Mouse (Mus musculus) kidney, adult 8-10 months (tissue): ENCODE results near the gene Map4k5.

Experiments
- DNase-seq, 2 experiments: peaks; one replicate each; pipeline ENCODE4 v3.0.0; 2022

Gene Map4k5

DNA sequence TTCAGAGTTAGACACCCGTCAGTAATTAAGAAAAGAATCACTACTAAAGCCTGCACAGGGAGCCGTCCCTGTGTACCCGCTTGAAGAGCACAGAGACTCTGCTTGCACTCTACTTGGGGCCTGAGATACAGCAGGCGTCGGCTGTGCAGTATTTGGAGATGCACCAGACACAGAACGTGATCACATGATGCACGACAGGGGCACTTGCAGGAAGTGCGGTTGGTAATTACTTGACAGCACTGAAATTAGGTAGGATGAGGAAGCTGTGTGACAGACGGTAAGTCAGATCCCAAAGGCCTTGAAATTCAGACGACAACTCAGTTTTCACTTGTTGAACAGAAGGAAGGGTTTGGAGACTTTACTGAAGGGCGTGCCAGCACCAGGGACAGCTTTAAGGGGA, 54.6 kb downstream of the Map4k5 start:
- DNase-seq, result no peak

DNA sequence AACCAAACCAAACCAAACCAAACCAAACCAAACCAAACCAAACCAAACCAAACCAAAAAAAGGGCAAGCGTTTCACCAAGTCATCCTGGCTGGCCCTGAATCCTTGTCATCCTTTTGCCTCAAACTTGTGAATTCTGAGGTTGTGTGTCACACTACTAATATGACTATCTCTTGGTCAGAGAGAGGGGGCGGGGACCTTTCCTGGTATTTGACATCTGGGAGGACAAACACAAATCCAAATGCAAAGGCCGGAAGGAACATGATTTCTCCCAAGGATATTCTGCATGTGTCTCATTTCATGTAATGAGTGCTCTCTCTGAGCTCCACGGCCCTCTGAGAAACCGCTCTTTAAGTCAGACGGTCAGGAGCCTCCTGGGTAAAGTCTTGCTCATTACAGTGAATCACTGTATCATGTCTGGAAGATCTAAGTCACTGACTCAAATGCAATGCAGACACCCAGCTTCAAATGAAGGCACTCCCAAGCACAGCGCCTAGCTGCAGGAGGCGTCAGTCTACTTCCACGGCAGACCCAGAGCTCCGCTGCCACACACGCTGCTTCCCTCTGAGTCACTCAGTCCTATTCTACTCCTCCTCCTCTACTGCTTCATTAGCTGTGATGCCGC, 58.9 kb downstream of the Map4k5 start:
- no peak for DNase-seq

DNA sequence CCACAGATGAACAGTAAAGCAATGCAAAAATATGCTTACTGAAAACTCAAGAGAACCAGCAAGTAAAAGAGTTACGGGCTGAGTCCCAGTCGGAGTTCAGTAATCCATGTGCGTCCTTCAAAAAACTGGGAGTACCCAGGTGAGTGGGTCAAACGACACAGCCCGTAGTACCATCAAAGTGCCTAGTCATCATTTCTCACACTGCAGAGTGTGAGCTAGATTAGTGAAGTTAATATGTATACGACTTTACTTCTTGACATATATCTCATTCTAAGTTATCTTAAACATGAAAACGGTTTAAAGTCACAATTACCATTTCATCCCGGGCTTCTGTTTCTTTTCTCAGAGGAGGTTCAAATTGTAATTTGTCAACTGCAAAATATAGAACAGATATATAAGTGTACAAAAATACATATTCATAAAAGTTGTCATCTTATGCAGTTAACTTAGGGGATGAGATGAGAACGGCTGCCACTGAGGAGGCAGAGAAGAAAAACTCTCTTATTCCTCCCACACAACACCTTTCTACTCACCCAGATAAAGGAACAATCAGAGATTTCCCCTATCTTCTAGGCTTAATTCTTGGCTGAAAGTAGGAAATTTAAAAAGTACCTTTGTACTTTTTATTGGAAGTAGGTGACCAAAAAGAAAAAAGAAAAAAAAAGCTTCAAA, 61.6 kb downstream of the Map4k5 start:
- DNase-seq, result no peak

DNA sequence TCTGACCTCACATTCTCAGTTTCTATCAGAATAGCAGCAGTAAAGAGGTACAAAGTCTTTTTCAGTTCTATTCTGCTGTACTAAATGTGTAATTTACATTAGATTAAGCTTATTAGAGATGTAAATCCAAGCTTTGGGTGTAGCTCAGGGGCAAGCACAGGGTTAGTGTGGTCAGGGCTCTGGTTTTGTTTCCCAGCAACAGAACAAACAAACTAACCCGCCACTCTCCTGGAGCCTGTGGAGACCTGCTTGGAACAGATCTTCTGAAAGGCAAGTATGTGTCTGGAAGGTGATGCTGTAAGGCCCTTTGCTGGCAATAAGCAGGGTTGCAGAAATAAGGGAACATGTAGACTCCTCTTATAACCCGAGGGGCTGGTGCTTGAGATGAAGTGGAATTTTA, 64.8 kb downstream of the Map4k5 start:
- no peak for DNase-seq

DNA sequence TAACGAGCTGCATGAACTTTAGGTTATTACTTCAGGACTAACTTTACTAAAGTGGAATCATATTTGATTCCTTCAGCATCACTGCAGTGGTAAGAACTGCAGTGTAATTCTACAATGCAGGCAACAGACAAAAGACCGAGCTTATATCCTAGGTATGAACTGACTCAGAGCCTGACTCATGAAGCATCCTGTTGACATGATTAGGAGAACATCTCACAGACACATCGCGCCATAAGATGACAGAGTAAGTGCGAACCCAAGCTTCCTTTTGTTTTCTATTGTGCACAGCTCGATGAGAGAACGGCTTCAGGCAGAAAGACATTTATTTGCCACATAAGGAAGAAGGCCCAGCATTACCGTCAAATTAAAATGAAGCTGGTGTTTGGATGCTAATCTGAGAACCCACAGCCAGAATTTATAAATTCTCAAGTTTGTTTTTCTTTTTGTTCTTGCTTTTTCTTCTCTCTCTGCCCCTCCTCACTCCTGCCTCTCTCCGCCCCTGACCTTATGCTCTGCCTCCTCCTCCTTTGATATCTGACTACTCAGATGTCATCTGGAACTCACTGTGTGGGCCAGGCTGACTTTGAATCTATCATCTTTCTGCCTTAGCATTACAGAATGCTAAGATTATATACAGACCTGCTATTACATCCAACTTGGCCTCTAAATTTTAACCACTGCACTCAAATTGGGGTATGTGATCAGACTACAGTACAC, 68.0 kb downstream of the Map4k5 start:
- no peak for DNase-seq

DNA sequence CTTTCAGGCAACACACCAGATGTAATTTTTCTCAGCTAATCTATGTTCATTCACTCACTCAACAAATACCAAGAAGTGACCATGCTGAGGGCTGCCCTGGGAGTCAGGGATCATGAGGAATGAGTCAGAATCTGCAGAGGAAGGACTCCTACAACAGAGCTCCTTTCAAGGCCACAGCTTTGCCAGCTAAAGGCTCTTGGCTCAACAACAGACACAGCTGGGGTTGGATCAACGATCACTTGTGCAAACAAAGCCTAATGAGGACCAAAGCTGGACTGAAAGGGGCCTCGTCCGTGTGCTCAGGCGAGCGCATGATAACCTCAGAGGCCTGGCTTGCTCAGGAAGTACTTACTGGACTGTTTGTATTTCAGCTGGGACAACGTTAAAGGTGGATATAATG, 78.7 kb downstream of the Map4k5 start:
- DNase-seq, result no peak

DNA sequence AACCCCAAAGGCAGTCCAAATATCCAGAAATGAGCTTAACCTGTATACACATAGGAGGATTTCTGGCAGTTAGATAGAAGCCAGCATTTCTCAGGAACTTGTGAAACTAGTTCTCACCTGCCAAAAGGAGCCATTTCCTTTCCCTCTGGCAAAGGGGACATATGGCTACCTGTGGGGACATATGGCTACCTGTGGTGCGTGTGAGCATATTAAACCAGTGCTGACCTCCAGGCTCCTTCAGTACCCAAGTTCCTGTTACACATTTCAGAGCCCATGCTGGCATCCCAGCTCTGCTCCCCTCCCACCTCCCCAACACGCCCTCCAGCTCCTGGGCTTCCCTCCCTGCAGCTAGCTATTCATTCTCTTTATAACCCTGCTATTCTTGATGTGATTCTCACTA, 79.4 kb downstream of the Map4k5 start:
- no peak for DNase-seq

DNA sequence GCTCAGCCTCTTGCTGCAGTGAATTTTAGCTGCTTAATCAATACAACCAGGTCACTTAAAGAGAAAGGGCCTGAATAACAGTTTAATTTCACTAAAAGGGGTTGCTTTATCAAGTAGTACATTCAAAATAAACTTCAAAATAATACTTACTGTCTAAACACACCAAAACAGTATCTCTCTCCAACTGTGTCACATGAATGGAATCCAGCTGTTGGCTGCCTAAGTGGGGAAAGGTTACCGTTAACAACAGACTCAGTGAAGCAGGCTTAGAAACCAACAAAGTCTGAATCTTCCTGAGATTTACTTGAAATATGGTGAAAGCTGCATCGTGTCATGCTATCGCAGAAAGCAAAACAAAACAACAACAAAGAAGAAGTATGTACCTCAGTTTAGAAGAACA, 80.0 kb downstream of the Map4k5 start:
- DNase-seq, result no peak

DNA sequence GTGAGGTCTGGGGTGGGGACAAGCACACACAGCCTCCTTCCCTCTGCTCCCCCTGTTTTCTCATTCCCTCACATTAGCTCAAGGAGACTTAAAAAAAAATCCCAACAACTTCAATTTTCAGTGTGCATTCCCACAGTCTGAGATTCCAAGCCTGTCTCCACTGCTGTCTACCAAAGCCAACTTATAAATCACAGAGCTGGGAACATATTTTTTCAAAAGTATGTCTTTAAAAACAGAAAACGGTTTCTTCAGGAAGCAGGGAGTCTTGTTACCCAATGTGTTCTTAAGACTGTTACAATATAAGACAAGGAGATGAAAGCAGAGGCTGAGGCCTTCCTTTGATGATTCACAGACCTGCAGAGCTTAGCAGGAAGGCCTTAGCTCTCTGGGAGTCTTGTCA, 81.0 kb downstream of the Map4k5 start:
- no peak for DNase-seq

DNA sequence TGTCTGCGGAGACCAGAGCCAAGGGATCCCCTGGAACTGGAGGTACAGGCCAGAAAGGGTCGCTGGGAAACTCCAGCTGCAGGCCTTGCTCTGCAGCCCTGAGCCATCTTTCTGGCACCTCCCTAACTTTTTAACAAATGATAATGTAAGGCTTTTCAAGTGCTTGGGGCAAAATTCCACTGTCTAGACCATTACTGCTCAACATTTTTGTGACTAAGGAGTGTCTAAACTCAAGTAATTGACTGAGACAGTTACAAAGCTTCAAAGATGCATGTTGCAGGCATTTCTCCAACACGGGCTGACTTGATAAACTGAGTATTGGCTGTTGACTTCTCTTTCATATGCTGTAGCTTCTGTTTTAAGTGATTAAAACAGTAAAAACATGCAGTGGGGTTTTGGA, 83.6 kb downstream of the Map4k5 start:
- DNase-seq, result no peak

DNA sequence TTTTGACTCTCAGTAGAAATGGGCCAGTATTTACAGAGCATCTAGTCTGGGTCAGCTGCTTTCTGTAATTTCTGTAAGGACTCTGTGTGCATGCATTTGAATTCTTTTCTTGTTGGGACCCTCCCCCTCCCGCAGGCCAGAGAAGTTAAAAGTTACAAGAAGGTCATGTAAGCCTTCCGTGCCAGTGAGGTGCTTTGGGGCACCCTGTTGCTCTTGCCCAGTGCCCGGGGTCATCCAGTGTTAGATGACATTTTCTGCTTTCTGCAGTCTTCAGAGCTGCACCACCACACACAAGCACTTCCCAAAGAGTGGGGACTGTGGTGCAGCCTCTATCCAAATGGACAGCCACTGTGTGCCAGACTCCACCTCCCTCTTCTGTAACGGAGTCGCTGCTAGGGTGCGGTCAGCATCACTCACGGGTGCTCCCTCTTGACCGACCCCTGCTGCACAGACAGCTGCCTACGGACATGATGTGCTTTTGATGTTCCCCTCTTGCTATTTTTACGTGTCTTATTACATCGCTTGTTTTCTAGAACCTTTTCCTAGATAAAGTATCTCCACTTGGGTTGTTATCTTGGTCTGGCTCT, 85.5 kb downstream of the Map4k5 start:
- no peak for DNase-seq

DNA sequence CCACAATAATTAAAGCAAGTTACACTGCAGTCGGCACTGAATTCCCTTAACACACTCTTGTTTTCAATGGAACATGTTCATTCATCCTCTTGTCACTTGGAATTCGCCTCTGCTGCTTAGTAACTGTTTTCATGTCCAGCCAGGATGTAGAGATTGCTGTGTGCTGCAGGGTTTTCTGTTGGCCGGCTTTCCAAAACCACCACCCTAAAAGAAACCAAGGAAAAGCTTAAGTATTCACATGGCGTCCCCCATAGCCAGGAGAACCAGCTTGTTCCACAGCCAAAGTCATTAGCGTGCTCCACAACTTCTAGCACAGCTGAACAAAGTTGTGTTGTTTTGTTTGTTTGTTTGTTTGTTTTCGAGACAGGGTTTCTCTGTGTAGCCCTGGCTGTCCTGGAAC, 87.9 kb downstream of the Map4k5 start:
- no peak for DNase-seq

DNA sequence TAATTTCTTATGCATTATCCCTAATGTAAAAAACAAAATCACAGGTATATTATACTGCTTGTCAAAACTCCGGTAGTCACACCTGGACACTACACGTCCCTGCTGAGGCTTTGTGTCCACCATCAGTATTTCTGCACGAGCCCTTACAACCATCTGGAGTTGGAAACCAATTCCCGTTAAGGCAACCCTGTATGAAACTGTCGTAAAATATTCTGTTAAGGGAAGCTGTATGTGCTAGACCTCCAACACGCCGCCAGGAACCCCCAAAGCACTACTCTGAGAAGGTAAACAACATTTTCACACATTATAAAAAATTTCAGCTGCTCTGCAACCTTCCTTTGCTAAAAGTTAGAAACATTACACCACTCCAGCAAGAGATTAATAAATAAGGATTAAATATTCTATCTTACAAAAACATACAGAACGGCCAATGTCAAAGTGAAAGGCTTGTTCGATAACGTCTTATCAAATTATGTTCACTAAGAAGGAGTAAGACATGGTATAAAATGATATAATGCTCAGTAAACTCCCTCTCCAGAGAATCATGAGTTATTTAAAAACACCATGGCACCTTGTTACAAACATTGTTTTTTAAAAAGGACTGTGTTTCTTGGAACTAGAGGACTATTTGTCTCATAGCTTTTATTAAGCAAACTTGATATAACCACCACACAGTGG, 88.5 kb downstream of the Map4k5 start:
- no peak for DNase-seq

DNA sequence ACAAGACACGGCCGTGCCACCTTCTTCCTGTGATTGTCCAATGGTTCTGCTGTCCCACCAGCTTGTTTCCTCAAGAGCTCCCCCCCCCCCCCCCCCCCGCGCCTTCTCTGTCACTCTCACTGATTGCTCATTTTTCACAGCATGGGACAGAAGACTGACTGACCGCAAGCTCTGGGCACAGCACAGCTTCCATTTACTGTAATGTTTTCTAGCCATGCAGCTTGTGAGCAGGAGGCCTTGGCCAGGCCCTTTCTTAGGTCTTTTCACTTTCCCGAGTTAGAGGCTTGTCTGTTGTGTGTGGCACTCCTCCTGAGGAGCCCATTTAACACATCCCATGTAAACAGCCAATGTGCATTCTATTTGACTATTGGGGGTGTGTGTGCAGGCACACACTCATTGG, 89.8 kb downstream of the Map4k5 start:
- DNase-seq, result no peak

DNA sequence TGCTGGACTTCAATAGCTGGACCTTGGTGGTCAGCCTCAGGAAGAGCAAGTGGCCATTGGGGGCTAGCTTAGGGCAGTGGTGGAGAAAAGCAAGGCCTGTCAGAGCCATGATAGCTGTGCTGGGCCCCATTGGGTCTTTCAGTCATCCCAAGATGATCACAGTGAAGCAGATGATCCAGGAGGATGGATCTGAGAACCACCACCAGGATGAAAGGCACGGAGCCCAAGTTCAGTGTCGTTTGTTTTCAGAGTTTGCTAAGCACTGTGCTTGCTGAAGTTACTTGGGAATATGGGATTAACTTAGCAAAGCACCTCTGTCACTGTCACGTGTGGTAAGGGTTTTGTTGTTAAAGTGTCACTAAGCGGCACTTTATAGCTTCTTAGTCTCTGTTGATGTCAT, 92.4 kb downstream of the Map4k5 start:
- no peak for DNase-seq

DNA sequence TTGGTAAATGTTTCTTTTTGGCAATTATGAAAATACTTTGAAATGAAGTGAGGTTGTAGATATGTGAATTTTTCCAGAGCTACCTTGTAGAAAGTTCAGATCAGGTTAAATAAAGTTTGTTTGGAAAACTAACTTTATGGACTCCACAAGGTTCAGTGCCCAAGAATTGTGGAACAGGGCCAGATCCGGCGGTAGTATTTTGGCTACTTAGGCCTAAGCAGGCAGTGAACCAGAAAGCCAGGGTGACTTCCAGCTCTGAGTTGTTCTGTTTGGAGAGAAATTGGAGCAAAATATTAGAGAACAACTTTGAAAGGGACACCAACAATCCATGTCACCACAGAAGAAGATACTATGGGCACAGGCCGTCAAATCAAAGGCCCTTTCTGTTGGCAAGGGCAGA, 96.7 kb downstream of the Map4k5 start:
- peak; percentile 86 to 88 for DNase-seq

DNA sequence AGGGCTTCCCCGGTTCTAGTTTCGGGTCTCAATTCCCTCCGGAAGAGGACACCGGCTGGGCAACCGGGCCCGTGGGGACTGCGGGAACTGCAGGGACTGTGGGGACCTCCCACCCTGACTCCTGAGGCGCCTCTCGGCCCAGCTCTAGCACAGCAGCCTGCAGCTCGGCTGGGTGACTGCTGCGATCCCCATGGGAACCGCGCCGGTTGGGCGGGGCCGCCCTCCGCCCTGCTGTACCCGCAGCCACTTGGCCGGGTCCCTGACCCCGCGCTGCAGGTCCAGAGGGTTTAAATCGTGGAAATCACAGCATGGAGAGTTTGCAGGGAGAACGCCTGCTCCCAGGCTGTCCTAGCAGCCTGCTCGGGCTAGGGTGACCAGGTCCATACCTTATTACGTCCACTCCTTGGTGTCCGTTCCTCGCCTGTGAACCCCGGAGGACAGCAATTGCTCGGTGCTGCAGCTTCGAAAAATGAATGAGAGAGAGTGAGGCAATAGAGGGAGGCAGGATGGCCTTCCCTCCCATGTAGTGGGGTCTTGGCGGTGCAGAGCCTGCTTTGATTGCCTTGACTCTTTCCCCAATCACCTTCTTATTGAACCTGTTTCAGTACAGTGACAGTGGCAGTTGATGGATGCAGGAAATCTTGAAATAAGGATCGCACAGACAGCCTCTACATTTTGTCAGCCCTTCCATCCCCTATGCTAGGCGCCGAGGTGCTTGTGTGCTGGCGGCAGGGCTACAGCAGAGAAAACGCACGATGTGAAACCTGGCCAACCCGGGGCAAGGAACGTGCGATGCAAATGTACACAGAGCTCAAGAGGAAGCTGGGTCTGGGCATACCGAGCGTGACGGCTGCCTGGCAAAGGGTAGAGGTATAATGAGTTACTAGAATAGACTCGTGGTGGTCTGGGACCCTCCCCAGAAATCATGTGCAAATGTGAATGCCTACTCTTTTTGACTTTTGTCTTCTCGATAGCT, 102.2 kb downstream of the Map4k5 start, which contains the start of gene Cdkl1:
Cdkl1 (minus strand) TSS at position 738 of the 976 bp plus-strand sequence.
- peak; percentile 87 for DNase-seq

DNA sequence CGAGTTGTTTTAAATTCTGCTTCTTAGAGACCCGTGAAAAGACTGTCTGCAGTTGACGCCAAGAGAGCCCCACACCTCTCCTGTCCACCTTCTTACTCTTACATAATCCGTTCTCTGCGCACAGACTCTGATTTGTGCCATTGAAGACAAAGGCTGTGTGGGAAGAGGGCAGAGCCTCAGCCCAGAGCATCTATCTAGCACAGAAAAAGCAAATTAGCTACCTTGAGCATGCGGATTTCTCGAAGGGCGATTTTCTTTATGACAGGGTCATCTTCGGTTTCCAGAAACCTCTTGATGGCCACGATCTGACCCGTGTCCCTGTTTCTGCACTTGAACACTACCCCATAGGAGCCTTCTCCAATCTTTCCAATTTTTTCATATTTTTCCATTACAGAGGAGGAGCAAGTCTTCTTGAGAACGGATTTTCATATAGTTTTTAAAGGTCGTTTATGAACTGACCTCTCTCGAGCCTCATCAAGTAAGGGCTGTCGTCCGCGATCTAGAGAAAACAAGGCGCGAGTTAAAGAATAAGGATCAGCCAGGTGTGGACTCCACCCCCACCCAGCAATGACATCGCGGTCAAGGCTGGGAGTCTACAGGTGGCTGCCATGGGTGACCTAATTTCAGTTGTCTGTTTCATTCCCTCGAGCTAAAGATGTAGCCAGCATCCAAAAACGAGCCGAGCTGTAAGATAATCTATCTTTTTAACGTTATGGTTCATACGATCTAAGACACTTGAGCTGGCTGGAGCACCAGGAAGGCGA, 103.1 kb downstream of the Map4k5 start:
- DNase-seq, result peak; percentile 59 to 60

DNA sequence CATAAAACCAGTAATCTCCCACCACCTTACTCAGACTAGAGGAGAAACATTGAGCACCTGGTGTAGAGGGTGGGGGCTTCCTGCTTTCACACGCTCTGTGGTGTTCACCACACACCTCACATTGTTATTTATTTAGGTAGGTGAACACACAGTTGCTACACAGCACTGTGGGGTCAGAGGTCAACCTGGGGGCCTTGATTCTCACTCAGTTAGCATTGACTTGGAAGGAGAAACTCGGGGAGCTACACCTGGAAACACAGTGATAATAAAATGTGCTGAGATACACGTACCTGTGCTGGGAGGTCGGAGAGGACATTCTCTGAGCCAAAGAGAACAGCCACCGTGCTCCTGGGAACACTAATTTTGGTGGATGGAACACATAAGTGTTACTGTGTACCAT, 104.6 kb downstream of the Map4k5 start:
- DNase-seq, result peak in 1 of 2 experiments; percentile 43

DNA sequence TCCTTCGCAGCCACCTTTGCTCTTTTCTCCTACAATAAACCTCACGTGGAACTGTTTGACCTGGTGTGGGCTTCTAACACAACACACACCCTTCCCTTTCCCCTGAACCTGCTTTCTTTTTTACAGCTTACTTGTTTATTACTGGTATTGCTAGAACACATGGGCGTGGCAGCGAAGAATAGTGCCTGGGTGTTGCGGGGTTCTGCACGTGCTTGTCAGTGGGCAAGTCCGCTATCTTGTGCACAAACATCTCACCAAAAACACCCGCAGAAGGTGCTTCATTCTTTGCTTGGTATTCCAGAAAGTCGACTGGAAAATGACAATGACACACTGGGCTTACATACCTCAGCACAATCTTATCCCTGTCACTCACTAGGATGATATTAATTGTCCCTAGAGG, 107.5 kb downstream of the Map4k5 start:
- DNase-seq, result no peak
